Mouse (Mus musculus) embryo, embryonic 11.5 days (tissue): ENCODE data around the gene 2310011J03Rik.
A peak's percentile ranks its signal among the peaks of the same experiment; 100 is the strongest.

Experiments used
- DNase-seq: peaks from one replicate; pipeline ENCODE4 v3.0.0-alpha.2; 2012; ENCODE audit warnings: low read depth, low spot score

Gene 2310011J03Rik

DNA sequence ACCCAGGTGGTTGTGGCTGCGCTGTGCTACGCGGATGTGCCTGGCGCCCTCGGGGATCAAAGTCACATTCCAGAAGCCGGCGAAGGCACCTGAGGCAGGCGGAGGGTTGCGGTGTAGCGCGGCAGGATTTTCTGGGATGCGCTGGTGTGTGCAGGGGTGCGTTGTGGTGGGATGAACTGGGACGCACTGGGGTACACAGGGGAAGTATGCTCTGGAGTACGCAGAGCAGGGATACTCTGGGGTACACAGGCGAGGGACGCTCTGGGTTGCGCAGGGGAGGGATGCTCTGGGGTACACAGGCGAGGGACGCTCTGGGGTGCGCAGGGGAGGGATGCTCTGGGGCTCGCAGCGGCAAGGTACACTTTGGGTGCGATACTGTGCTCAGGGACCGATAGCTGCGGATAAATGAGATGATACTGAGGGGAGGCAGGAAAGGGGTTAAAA is 22.0 kb upstream of the 2310011J03Rik start:
- DNase-seq: no peak

DNA sequence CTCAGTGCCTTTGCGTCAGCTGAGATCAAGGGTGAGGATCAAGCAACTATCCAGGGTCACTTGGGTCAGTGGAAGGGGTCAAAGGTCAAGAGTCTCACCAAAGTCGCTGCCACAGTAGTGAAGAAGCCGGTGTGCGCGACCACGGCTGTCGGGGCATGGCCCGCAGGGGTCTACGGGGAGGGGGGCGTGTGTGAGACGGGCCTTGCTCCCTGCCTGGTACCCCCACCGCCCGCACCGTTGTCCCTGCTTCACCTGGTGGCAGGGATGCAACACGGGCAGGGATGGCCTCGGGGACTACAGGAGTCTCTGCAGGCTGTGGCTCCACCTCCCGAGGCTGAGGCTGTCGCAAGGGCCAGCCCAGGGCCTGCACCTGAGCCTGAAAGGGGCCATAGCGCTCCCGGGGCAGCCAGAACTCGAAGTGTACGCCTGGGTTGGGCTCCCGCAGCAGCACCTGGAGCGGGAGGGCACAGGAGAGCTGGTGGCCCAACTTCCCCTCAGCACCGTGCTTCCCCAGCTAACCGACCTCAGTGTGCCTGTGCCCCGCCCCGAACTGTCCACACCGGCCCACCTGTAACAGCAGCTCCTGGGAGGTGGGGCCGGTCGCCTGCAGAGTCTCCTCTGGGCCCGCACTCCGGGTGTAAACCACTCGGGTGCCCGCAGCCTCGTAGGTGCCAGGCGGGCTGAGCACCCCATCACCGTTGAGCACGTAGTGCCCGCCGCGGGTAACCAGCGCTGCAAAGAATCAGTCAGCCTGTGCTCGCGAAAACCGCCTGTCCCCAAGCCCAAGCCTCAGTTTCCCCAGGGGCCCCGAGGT is 21.4 kb upstream of the 2310011J03Rik start:
- no peak for DNase-seq

DNA sequence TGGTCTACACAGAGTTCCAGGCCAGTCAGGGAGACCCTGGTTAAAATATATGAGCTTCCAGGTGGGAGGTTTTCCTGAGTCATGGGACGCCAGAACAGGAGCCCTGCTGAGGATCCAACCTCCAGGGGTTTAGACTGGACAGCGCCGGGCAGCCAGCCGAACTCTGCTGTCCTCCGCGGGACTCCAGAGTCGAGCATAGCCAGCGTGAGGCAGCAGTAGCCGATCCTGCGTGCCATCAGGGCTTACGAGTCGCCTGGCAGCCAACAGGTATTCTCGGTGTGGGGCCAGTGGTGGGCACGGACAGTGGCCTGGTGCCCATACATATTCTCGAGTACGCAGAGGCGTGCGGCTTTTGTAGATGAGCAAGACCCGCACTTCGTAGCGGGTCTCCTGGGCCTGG is 20.7 kb upstream of the 2310011J03Rik start:
- no peak for DNase-seq

DNA sequence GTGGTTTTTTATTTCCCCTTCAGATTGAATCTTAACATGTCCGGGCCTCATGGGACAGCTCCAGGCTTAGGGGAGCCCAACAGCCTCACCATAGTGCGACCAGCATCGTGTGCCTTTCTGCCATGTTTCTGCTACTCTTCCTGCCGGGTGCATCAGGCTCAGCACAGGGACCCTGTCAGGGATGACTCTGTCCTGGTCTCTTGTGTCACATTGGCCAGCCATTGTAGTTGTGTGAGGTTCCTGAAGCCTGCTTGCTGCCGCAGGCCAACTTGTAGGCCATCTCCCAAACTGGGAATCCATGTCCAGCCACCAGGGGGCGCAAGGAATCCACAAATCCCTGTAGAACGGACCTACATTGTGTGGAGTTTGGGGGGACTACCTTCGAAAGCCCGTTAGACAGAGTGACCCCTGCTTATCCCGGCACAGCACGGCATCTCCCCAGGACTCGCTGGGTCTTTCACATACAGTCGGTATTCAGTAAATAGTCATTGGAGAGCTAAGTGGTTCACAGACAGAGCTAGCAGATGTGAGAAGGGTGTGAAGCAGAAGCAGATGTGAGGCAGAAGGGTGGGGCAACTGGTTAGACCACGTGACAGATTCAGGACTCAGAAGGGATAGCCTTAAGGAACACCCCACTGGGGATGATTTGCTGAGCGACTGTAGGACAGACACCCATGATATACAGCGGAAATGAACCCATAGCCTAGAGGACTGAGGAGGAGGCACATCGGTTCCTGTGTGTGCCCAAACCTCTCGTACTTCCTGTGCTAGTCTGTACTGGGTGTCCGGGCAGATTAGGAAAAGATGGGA is 19.8 kb upstream of the 2310011J03Rik start:
- peak; percentile 71 for DNase-seq

DNA sequence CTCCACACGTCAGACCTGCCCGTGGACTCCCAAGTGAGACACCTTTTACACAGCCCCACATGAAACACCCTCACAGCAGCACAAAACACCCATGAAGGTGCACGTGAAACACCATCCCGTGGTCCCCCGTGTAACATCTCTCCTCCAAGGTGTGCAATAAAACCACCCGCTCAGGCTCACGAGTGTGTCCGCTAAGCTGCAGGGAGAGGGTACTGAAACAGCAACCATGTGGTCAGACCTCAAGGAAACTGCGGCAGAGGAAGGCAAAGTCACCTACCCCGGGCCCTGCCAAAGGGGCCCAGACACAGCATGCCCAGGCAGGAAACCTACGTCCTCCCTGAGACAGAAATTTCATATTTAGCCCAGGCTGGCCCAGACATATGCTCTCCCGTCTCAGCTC is 15.9 kb upstream of the 2310011J03Rik start:
- no peak for DNase-seq

DNA sequence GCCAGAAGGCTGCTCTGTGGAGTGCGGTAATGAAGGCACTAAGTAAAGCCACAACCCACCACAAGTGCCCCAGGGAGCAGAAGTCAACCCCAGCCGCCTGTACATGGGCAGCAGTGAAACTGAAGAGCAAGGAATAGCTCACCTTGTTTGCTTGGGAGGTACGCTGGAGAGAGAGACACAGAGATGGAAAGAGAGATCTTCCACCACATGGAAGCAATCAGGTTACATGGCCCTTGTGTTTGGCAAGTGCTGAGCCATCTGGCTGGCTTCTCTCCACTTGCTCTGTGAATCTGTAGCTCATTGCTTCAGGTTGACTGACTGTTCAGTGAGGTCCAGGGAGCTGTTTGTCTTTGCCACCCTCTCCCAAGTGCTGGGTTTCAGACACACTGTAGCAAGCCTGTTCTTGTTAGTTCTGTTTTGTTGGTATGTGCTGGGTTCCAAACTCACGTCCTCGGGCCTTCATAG is 12.2 kb upstream of the 2310011J03Rik start:
- DNase-seq: no peak

DNA sequence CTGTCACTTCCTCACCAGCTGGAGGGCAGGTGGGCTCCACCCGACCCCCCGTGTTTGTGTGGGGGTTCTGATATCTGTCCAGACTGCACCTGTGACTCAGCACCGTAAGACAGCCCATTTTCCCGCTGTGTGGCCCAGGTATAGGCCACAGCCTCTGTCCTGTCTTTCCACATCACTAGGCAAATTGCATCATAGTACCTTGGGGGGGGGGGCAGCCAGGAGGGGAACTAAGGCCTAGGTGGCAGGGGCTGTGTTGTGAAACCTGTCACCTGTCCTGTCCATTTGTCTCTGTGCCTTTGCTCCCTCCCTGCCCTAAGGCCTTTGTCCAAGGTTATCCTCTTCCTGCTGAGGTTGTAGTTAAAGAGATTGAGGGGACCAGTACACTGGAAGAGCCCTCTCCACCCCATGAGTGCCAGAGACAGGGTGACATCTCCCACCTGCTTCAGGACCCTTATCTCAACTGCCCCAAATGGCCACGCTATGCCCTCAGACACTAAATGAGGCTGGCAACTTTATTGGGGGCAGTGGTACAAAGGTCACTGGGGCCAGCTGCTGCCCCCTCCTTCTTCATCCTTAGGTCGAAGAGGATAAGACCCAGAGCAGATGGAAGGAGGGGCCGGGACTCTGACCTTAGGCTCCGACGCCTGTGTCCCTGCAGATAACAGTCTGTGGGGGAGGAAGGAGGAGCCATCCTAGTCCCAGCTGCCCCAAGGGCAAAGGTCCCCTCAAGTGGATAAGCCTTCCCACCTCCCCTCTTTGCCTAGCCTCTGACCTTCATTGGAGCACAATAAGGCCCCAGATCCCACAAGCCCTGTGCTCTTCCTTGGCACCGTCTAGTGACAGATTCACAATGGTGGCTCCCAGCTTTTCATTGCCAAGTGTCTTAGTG is 11.5 kb upstream of the 2310011J03Rik start:
- DNase-seq: no peak

DNA sequence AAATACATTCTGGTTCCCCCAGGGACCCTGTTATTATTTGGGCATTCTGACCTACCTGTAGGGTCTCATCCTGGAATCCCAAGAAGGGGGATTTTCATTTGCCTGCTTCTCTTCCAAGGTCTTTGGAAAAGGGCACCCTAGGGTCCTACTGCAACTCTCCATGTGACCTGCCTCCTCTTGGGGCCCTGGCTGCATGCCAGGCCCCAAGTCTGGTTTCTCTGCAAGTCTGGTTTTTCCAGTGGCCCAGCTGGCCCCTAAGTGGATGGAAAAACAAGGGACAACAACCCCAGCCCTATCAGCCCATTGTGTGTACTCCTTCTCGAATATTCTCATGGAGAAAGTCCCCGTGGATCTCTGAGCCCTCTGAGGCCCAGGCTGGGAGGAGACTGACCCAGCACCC is 10.6 kb upstream of the 2310011J03Rik start:
- no peak for DNase-seq

DNA sequence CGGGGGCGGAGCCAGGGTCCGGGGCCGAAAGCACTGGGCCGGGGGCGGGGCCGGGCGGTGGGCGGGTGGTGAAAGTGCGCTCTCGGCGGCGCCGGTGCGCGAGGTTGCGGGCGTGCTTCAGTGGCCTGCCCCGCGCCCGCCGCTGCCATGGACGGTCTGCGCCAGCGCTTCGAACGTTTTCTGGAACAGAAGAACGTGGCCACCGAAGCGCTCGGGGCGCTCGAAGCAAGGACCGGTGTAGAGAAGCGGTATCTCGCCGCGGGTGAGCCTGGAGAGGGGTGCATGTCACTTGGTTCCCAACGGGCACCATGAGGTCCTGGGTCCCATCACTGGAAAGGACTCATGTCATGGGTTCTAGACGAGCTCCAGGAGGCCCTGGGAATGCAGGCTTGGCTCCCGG is 9.7 kb upstream of the 2310011J03Rik start:
- no peak for DNase-seq

DNA sequence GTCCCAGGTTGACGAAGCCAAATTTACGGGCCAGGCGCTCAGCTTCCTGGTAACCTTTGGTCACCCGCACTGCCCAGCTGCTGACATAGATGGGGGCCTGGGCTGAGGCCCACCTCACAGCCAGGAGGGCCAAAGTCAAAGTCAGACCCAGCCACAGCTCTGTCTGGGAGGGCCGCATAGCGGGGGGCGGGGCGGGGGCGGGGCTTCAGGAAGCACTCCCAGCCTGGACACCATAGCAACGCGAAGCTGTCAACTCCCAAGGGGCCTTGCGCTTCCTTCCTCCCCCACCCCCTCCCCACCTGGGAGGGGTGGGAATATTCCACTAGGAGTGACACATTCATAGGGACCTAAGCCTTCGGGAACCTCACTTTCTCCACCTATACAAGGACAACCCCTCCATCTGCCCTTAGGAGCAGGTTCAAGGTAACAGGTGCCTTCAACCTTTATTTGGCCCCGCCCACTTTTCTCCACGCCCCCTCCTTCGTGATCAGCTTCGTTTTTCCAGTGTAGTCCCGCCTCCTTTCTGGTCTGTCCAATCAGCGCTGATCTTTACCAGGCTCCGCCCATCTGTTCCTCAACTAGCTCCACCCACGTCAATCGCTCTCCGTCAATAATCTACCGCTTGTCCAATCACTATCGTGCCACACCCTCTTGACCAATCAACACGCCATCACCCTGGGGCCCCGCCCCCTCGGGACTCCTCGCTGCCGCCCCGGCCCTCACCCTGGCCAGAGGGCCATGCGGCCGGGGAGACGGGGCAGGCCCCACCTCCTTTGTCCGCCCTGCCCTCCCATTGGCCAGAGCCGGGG is 9.1 kb upstream of the 2310011J03Rik start, which contains the start of the genes Pcsk4 and Reep6:
Gene Pcsk4, minus strand, starts transcription at position 226 of the 809 bp plus-strand sequence.
Gene Reep6, plus strand, starts transcription at position 681 of the 809 bp plus-strand sequence.
- peak; percentile 94 for DNase-seq

DNA sequence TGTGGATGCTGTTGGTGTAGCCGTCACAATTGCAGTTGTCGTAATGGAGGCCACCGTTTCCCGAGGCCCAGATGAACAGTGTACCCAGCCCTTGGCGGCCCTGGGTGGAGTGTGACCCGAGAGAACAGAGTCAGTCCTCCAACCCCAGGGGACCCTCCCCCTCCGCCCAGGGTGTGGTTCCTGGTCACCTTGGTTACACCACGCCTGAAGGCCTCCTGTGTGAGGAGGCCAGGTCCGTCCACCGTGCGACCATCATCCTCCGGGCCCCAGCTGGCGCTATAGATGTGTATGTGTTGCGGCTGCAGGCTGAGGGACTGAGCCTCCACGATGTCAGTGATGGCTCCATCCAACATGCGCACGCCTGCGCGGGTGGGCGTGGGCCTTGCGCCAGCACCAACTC is 4.7 kb upstream of the 2310011J03Rik start:
- no peak for DNase-seq

DNA sequence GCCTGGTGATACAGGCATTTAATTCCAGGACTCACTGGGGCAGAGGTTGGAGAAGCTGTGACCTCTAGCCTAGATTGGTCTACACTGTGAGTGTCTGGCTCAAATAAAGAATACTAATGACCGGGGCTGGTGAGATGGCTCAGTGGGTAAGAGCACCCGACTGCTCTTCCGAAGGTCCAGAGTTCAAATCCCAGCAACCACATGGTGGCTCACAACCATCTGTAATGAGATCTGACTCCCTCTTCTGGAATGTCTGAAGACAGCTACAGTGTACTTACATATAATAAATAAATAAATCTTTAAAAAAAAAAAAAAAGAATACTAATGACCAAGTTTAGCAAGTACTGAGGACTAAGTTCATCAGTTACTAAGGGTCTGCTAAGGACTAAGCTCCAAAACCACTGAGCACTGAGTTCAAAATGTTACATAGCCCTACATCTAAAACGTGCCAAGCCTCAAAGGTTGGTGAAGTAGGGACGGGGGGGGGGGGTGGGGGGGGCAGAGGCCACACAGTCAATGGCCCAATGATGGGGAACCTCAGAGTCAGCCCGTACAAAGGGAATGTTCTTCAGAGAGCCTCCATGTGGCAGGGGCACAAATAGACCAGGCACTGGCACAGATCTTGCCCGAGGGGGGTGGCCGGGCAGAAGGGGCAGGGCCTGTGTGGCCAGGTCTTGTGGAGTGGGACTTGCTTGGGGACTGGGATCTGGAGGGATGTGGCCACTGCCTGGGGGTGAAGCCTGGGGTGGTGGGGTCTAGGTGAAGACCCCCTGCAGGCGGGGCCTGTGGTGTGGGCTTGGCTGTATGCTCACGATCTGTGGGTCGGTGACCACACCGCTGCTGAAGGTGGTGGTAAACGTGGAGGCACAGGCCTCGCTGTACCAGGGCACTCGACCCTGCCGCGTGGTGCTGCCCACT is 4.0 kb upstream of the 2310011J03Rik start:
- no peak for DNase-seq

DNA sequence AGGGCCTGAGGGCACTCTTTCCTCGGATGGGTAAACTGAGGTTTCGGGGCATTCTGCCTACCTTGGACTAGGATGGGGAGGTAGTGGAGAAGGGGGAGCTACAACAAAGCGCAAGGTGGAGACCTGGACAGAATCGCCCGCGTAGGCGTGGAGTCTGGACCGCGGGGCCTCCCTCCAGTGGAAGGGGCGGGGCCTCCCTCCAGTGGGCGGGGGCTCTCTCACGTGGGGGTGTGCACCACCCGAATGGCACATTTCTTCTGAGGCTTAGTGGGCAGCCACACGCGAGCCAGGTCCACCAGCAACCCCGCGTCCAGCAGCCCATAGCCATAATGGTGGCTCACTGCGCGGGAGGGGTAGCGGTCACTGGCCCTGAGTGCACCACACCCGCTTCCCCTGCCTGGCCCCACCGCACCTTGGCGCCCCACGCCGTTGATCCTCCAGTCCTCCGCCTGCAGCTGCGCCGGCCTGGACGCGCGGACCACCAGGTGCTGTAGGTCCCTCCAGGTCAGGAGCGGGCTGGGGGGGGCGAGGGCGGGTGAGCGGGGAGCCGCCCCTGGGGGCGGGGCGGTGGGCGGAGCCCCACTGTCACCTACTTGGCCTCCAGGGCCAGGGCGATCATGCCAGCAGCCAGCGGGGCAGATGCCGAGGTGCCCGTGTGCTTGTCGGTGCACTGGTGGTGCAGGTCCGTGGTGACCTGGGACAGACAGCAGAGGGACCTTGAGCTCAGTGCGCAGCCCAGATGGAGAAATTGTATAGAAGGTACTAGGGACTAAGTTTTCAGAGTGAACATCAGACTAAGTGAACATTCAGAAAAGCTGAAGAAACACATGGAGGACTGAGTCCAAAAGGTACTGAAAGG is 3.2 kb upstream of the 2310011J03Rik start:
- no peak for DNase-seq

DNA sequence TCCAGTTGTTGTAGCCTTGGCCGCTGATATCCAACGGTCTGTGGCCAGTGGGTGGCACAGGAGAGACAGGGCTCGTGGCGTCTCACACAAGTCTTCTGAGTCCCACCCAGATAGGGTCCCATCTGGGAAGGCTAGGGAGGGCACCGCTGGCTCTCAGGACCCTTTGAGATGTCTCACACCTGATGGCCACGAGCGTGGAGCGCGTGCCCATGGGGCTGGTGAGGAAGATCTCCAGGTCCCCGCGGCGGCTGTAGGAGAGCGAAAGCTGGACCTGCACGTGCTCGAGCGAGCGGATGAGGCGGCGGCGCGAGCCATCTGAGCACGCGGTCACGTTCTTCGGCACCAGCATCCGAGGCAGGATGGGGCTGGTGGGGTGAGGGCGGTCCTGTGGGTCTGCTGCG is 2.5 kb upstream of the 2310011J03Rik start:
- DNase-seq: no peak

DNA sequence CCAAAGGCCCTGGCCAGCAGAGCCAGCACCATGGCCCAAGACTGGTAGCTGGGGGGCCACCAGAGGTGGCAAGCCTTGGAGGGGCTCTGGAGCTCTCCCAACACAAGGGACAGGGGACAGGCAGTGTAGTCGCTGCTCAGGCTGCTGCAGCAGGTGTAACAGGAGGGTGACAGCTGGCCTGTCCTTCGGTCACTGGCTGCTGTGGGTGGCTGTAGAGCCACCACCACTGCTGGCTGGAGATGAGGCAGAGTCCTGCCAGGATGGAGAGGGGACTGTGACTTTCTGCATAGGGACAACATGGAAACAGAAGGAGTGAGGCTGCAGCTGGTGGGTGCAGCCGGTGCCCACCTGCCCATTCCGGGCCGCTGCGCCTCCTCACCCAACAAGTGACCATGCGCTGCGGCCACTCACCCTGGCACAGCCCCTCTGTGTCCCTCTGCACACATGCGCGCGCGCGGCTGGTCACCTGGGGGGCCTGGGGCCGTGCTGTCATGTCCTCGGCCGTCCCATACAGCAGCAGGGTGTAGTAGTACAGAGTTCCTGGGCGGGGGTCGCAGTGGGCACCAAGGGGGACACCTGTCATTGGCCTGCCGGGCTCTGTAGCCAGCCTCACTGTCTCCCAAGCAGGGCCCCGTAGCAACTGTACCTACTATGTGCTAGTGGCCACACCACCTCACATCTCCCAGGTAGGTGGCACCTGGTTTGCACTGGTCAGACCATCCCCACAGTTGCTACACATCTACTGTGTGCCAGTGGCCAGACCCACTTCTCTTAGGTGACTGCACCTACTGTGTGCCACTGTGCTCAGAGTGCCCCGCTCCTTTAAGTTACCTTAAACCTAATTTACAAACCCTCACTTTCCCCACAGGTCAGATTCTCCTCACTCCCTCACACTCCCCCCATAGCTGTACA is 1.6 kb upstream of the 2310011J03Rik start:
- DNase-seq: no peak

DNA sequence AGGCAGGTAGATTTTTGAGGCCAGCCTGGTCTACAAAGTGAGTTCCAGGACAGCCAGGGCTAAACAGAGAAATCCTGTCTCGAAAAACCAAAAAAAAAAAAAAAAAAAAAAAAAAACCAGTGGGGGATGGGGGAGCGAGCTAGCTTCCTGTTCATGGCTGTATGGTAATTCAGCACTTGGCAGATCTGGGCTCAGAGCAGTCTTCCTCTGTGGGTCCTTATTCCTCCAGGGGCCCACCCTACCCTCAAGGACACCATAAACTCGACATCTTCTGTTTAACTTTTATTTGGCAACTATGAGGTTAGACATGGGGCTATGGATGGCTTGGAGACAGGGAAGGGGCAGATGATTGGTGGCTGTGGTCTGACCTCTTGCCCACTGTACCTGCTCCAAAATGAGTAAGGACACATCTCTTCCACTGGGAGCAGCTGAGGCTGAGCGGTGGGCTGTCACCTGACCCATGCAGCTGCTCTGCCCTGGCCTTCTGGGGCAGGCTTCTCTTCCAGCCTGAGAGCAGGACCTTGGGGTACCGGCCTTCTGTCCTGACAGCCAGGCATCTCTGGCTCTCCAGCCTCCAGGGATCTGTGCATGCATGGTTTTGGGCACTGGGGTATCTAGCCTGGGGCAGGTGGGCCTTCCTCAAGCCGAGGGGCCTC is 805 bp upstream of the 2310011J03Rik start:
- no peak for DNase-seq

DNA sequence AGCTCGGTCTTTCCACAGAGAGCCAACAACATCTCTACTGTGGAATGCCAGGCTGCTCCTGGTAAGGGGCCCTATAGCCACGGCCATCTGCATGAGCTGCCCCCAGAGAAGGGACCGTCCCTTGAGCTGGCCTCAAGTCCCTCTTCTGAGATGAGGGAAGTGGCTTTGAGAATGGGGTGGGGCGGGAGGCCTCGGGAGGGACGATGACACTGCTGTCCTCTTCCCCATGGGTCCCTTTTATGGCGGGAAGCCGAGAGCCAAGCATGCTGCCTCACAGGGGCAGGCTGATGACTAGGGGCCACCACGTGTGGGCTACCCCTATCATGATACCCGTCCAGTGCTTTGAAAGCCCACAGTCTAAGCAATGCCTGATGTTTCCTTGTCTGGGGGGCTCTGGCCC is 3.3 kb downstream of the 2310011J03Rik start:
- DNase-seq: no peak
